Mouse (Mus musculus) adrenal gland, adult 8-10 months (tissue): ENCODE results near the gene Rcl1. TPM values are rescaled to one million over a fixed set of nuclear protein-coding genes. Genes with fewer than 3 reads are reported as not detected.

Experiments
- DNase-seq: peaks from one replicate; pipeline ENCODE4 v3.0.0; 2022
- microRNA-seq, 2 experiments: library from miRNA; unstranded; fragments of <30 nt; microRNA quantifications; one replicate each; pipeline ENCODE4 v1.2.0; 2022
- total RNA-seq, 4 experiments: library from RNA; stranded (reverse); gene quantifications; 2 replicates each; pipeline ENCODE4 v1.2.4; 2022

Rcl1 gene
- total RNA-seq, 4 experiments from 2014 or later: 23.7 to 36.2 (median 30.0) TPM

DNA sequence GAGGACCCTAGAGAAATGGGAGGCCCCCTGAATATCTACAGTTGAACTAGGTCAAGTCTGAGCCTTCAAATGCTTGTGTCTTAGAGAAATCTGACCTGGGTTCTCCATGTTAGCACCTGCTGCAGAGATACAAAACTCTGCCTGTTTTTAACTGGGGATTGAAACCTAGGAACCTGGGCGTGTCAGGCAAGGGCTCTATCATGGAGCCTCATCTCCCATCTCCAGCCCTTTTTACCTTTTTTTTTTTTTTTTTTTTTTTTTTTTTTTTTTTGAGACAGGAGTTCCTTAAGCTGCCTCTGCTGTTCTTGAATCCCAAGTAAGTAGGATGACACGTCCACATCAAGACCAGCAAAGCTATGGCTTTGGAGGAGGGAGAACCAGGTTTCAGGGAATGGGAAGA, 50.3 kb downstream of the Rcl1 start:
- DNase-seq: no peak

DNA sequence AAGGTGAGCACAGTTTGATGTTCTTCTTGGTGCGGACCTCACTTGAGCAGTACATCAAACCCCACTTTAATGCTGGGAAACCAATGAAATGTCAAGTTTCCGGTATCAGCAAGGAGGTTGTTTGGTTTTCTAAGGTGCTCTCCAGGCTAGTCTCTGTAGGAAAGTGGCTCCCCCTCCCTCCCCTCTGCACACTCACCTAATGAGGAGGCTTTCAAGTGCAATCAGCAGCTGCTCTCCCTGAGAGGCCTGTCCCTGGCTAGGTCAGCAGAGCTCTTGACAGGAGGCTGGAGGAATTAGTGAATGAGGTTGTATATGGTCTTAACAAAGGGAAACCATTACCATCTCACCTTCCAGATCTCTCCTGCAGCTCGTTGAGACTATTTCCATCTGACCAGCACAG, 54.4 kb downstream of the Rcl1 start:
- DNase-seq: no peak

DNA sequence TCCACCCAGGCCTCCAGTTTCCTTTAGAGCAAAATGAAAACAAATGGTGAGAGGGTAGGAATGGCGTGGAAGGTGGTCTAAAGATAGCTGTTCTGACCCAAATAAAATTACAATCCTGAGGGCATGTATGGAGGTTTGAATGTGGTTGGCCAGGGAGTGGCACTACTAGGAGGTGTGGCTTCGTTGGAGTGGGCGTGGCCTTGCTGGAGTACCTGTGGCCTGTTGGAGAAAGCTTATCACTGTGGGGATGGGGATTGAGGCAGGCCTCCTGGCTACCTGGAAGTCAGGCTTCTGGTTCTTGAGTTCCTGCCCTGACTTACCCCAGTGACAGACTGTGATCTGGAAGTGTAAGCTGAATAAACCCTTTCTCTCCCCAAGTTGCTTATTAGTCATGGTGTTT, 55.2 kb downstream of the Rcl1 start:
- DNase-seq: no peak

DNA sequence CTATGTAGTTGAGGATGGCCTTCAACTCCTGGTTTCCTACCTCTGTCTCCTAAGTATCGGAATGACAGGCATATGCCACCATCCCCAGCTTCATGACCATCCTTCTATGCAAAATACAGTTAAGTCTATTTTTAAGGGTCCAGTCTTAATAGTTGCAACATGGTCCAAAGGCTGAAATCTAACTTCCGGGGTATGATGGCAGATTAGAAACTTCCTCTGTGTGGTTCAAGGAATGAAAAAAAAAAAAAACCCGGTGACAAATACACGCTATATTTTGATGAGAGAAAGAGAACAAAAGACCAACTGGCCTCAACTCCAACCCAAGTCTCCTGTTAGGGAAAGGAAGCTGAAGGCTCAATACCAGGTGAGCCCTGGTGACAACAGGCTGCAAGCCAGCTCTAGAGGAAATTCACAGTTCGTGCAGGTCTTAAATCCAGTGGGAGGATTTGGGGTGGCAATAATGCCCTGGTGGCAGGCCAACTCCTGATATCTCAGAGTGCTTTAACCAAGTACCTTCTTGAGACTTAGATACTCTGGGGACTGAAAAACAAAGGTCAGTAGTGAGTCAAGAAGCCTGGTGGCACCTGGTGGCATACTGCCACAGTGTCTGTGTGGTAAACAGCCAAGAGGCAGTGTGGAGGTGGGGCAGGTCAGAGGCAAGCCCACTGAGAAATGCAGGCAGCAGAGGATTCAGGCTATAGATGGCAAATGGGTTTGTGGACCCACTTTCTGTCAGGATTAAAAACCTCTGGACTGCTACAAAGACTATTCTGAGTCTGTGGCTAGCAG, 56.7 kb downstream of the Rcl1 start:
- DNase-seq: no peak

DNA sequence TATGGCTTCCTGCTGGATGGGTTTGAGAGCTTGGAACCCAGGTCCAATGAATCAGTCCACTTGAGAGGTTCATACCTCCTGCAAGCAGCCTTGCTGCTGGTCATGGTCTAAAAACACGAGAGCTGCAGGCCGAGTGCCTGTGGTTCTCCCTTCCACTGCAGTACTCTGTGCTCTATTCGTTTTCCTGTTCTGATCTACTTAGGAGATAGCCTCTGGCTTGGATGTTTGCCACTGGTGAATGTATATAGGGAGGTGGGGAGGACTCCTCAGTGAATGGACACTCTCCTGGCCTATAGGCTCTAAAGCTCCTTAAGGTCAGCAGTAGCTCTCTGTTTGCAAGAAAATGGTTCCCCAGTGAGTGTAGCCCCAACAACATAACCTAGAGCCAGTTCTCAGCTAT, 57.3 kb downstream of the Rcl1 start:
- no peak for DNase-seq

DNA sequence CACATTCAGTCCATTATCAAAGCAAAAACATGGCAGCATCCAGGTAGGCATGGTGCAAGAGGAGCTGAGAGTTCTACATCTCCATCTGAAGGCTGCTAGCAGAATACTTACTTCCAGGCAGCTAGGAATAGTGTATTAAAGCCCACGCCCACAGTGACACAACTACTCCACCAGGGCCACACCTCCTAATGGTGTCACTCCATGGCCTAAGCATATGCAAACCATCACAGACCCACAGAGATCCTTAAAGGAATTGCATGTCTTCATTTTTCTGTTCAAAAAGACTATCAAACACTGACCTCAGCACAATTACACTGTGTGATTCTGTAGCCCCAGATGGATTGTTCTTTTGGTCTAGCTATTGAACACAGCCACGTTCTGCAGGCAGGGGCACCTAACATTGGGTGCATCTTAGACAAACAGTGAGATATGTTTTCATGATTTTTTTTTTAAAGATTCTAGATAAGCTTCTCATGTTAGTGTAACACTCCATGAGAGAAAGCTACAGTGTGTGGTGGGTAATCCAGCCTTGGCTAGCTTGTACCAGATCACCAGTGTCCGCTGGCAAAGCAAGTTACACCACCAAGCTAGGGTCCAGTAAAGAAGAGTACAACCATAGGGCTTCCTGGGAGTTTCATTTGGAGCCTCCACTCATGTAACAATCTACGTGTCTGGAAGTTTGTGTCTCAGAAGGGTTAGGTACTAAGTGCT, 62.8 kb downstream of the Rcl1 start:
- DNase-seq: no peak

DNA sequence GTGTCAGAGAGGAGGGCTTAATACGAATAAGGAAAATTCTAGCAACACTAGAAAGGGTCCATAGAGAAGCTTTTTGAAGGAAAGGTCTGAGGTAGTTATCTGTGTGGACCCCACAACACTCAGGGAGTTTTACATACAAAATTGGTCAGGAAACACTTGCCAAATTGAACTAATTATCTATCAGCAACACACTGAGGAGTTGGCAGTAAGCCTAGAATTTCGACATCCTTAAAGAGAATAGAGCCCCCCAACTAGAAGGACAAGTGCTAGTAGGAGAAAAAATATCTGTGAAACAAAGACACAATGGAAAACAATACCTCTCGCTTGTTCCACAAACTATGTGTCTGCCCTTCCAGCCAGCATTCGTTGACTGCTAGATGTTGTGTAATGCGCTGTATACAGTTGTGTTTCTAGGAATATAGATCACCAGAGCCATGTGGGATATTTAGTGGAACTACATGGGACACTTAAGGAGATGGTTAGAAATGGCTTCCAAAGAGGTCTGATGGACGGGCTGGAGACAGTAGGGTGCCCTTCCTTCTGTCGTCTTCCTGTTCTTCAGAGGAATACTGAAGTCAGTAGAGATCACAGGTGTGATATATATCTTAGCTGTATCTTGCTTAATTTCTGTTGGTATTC, 63.5 kb downstream of the Rcl1 start:
- no peak for DNase-seq

DNA sequence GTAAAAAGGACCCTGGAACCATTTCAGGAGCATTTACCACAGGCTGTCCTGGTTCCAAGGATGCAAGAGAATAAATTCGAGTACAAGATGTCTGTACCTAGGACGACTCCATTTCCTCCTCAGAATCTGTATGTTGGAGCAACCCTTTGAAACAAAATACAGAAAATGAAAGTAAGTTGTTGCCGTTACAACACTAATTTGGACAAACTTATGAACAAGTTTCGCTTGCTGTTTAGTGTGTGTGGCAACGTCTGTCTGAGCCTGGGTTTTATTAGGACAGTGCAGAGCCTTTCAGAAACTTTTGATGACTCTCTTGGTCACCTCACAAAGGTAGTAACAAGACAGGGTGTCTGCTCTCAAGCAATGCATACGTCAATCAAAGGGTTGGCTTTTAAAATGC, 66.8 kb downstream of the Rcl1 start:
- DNase-seq: no peak

DNA sequence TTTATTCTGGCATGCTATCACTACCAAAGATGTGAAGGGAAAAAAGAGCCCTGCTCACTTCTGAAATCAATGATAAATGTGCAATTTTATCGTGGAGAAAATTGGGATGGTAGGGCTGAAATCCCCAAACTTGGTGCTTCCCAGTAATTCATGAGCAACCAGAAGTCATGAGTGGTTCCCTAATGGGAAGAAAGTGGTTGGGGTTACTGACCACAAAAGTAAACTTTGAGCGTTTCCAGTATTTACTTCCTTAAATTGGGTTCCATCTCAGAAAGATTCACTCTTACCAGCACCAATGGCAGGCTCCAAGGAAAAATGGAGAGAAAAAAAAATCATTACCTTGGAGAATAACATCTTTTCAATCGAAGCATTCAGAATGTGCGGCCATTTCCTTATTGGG, 79.2 kb downstream of the Rcl1 start:
- no peak for DNase-seq

DNA sequence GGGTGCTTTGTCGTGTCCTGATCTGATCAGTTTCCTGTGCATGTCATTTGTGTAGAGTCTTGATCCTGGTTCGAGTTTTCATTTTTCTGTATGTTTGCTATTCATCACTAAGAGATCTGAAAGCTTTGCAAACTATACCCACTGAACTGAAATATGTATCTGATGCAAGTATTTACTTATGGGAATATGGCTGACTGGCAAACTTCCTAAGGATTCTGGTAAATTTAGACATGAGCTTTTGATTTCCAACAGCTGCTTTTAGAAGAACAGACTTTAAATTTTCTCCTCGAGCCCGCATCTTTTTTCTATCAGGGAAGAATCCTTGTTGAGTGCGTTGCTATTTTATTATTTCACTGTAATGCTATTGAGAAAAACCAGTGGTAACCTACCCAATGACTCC, 81.0 kb downstream of the Rcl1 start:
- DNase-seq: no peak

DNA sequence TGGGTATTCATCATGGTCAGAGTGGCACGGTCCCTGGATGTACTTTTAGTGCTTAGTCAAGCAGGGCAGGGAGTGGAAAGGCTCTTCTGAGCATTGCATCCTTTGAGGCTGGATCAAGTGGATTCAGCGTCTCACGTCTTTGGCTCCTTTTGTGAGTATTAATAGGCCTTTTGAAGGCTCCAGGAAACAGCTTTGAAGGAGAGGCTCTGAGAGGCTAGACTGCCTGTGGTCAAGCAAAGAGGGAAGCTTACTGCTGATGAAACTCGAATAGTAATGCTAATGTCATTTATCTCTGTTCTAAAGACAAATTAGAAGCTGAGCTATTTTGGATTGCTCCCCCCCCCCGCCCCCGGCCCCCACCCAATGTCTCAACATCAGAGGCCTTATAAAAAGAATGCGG, 83.9 kb downstream of the Rcl1 start:
- no peak for DNase-seq

DNA sequence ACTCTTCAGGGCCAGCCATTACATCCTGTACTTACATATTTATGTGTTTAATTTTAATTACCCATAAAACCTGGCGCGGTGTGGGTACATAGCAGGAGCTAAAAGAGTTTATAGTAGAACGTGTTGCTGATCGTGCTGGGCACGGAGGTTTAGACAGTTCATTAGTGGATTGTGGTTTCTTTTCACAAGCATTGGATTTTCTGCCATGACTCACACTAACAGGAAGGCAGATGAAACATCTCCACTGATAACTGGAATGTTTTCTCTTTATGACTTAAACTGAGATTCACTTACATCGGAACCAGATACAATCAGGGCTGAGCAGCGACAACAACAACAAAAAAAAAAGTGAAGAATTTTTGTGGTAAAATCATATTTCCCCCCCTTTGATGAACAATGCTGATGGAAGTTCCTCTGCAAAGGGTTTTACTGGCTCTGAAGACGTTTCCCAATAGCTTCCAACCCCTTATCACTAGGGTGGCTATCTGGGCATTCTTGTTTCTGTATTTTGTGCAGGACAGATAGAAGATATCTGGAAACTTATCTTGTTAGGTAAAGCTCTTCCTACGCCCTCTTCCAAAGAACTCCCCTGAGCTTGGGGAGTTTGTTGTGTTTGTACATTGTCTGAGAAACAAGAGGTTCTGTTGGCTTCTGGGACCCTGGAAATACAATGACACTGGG, 84.5 kb downstream of the Rcl1 start:
- no peak for DNase-seq

DNA sequence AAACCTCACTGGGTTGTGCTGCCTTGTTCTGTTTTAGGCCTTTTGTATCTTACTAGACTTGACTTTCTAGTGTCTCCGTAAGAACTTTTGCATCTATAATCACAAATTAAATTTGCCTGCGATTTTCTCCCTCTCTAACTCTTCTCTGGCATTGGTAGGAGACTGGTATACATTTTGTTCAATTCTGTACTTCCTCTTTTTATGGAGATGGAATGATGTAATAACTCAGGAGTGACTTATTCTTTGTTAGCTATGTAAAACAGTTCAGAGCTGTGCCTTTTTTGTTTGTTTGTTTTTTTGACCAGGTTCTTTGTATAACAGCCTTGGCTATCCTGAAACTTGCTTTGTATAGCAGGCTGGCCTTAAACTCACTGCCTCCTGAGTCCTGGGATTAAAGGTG, 87.7 kb downstream of the Rcl1 start:
- DNase-seq: no peak

Small RNAs within 50 kb of the gene (microRNA-seq; reads per million reads assigned to microRNA genes)
- 313 to 525 reads per million in 2 experiments for gene Mir101b

Other genes with a start within 250 kb of the Rcl1 start
- gene Plpp6, start 137.4 kb upstream of the Rcl1 start, total RNA-seq: 10 to 100 TPM; 24.8 to 52.8 (median 40.2) TPM
- gene 4430402I18Rik, start 133.6 kb upstream of the Rcl1 start, total RNA-seq: 1 to 10 TPM; 2.8 to 6.1 (median 5.0) TPM
- 10 to 100 TPM; 46.0 to 71.5 (median 58.1) TPM for gene Cdc37l1, start 111.0 kb upstream of the Rcl1 start, total RNA-seq
- 100 to 1,000 TPM; 109 to 240 (median 158) TPM for gene Ak3, start 53.4 kb upstream of the Rcl1 start, total RNA-seq
- 10 to 100 TPM; 20.9 to 24.8 (median 22.8) TPM for gene Jak2, start 150.5 kb downstream of the Rcl1 start, total RNA-seq
- 1 to 10 TPM in 1 of 4 experiments, under 1 TPM in 2, not detected in 1; 0.42 to 1.5 (median 0.71) TPM for gene Insl6, start 224.0 kb downstream of the Rcl1 start, total RNA-seq
- not detected for gene Rln1, start 233.3 kb downstream of the Rcl1 start, total RNA-seq